Mouse (Mus musculus) lung, adult 2 months (tissue): ENCODE results near the gene Utrn. TPM values are rescaled to one million over a fixed set of nuclear protein-coding genes. Genes with fewer than 3 reads are reported as not detected.

Experiments
- DNase-seq: peaks from one replicate; pipeline ENCODE4 v3.0.0; 2022
- H3K4me1 ChIP-seq: fragments of 200-500 bp; 2 replicates; pipeline ENCODE4 v1.6.1; 2011; ENCODE audit warnings: low read length; ENCODE audit not compliant: control insufficient read depth, insufficient read depth
- H3K4me3 ChIP-seq: fragments of 200-500 bp; replicated peaks from 2 replicates; pipeline ENCODE3; 2011; ENCODE audit warnings: low read depth, mild to moderate bottlenecking, control low read depth, low read length; ENCODE audit errors: extremely low read depth
- CTCF ChIP-seq: fragments of 200-500 bp; IDR thresholded peaks from 2 replicates; pipeline ENCODE4 v1.5.1; 2011; ENCODE audit warnings: mild to moderate bottlenecking, low read length, control low read depth; ENCODE audit not compliant: insufficient read depth
- POLR2A ChIP-seq: fragments of 200-500 bp; IDR thresholded peaks from 2 replicates; pipeline ENCODE4 v1.6.1; 2011; ENCODE audit warnings: low read depth, mild to moderate bottlenecking, control low read depth, low read length, borderline replicate concordance; ENCODE audit errors: extremely low read depth
- WGBS: fragments of 180-500 bp; shearing (Covaris S2); methylation state at CpG from one replicate; pipeline ENCODE4 v1.1.7; 2018; 5-methylcytosine and 5-hydroxymethylcytosine counted together
- polyA plus RNA-seq: library from polyadenylated mRNA; depleted of rRNA; stranded (reverse); fragments of >200 nt; gene quantifications from 2 replicates; pipeline ENCODE4 v1.2.3, GENCODE M21; 2012

The Utrn gene
- polyA plus RNA-seq, 1 experiment: 59.1 TPM

DNA sequence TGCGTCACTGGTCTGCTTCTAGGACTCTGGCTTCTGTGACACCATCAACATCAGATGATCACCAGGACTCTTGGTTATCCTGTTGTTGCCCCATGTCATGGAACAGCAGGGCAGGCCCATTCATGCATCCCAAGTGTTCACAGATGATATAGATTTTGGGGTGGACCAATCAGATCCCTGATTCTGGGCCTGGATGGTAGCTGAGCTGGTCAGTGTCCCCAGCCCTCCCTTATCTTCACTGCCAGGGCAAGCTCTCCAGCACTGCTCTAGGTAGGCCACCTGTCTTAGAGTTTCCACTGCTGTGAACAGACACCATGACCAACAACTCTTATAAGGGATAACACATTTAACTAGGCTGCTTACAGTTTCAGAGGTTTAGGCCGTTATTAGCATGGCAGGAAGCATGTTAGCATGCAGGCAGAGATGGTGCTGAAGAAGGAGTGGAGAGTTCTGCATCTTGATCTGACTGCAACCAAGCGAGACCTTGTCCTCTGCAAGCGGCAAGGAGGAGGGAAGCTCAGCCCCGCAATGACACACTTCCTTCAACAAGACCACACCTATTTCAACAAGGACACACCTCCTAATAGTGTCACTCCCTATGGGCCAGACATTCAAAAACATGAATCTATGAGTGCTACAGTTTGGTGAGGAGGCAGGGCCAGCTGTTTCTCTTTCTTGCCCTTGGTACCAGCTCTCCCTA, 34.4 kb upstream of the Utrn start:
- no peak for DNase-seq
- TF ChIP-seq CTCF: no peak
- no peak for TF ChIP-seq POLR2A
- 75% methylated on average over 5 of the region's 5 CpGs for WGBS
- Histone ChIP-seq H3K4me3 (no peak overlapping the region), H3K4me1 (no peaks in the 10 kb centered on the region)

DNA sequence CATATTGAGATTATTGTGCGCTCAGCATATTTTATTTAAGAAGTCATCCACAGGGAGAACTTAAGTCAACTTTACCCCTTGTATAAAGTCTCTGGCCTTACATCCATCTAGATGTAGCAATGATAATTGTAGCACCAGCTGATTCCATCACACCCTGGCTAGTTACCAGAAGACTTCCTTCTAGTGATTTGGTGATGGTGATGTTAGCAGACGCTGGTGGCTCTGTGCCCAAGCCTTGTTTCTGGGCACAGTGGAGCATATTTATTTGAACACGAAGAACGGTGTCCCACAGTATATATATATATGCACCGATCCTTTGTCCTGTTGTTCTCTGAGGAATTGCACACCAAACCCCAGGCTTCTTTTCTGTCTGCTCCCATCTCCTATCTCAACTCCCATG, 30.7 kb upstream of the Utrn start:
- WGBS: 76% methylated on average over 5 of the region's 5 CpGs
- no peak for DNase-seq
- Histone ChIP-seq H3K4me1 (no peaks in the 10 kb centered on the region), H3K4me3 (no peak overlapping the region)
- TF ChIP-seq CTCF: no peak
- no peak for TF ChIP-seq POLR2A

DNA sequence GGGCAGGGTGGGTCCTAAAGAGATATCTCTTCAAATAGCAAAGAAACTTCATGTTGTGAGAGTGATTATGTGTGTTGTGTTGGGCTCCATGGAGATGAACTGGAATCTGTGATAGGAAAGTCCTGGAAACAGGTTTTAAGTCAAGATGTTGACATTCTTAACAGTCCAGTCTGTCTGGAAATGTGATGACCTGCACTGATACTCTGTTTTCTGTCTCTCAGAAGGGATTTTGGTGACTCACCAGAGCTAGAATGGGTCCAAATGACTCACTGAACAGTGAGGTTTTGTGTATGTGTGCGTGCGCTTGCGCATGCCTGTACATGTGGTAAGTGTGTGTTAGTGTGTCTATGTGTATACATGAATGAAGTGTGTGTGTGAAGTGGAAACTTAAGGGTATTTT, 24.2 kb upstream of the Utrn start:
- Histone ChIP-seq H3K4me3 (no peak overlapping the region), H3K4me1 (no peaks in the 10 kb centered on the region)
- no peak for DNase-seq
- WGBS: 93% methylated on average over 3 of the region's 3 CpGs
- TF ChIP-seq CTCF (no peak), POLR2A (no peak)

DNA sequence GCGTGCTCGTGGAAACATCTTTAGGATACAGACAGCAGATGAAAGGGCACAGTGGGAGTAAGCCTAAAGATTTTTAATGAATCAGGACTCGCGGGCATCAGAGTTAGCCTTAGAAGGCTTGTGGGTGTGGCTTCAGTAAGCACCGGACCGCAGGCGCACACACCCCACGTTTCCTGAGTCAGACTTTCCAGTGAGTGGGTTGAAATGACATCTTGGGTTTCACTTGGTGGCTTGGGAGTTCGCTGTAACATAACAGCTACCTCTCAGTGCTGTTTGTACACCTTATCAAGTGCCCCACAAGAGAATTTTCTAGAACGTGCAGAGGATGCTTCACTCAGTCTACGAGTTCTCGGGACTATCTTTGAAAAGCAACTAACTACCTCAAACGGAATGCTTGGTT, 19.2 kb upstream of the Utrn start:
- no peak for TF ChIP-seq POLR2A
- DNase-seq: no peak
- H3K4me1 ChIP-seq: no peaks in the 10 kb centered on the region; the same call in 1 of the 2 replicates
- 58% methylated on average over 13 of the region's 13 CpGs for WGBS
- no peak overlapping the region for H3K4me3 ChIP-seq

DNA sequence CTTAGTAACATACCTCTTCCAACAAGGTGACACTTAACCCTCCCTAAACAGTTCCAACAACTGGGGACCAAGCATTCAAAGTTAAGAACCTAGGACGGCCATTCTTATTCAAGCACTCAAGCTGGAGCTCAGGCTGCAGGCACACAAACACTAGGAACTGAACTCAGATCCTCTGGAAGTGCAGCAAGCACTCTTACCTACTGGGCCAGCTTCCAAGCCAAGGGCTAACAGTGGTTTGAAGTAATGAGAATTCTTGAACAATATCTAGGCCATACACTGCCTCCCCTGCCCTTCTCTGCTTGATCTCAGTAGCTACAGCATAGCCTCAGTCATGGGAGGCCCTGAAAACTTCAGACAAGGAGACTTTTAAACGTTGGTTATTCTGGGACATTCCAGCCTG, 18.6 kb upstream of the Utrn start:
- TF ChIP-seq CTCF (no peak), POLR2A (no peak)
- no peak overlapping the region for H3K4me3 ChIP-seq
- DNase-seq: no peak
- WGBS: 61% methylated on average over 2 of the region's 2 CpGs
- no peaks in the 10 kb centered on the region; the same call in 1 of the 2 replicates for H3K4me1 ChIP-seq

DNA sequence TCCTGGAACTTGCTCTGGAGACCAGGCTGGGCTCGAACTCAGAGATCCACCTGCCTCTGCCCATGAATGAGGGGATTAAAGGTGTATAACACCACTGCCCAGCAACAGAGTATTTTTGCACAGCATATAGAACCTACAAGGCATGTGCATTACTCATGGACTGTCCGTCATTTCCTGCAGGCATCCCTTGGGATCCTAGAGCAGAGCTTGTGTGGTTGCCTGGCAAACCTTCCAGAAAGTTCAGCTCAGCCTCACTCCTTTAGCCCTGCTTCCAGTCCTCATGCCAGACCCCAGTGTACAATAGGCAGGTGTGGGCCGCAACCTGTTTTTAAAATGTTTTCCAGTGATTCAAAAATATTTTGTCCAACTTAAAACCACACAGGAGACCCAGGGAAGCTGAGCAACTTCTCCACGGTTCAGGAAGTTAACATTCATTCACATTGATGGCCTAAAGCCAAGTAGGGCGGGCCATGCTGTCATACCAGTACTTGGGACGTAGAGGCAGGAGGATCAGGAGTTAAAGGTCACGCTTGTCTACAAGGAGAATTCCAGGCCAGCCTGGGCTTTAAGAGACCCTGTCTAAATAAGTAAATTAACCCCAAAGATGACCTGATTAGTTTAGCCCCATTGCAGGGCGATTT, 15.3 kb upstream of the Utrn start:
- H3K4me3 ChIP-seq: no peak overlapping the region
- no peak for TF ChIP-seq POLR2A
- no peak for TF ChIP-seq CTCF
- no peaks in the 10 kb centered on the region; the same call in 1 of the 2 replicates for H3K4me1 ChIP-seq
- WGBS: 46% methylated on average over 8 of the region's 8 CpGs
- no peak for DNase-seq

DNA sequence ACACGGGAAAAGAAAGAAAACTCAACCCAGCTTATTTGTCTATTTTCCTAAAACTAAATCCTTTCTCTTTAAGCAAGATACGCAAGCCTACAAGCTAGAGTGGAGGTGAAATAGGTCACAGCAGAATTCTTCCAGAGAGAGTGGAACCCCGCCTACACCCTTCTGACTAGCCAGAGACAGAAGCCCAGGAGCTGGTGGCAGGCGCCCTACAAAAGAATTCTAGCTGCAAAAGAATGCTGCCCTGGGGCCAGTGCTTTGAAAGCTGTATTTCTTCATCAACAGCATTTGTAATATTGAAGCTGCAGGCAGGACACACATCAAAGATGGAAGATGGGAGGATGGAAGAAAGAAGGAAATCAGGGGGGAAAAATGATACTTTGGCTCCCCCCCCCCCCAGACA, 12.7 kb upstream of the Utrn start:
- H3K4me1 ChIP-seq: no peaks in the 10 kb centered on the region; the same call in 1 of the 2 replicates
- TF ChIP-seq CTCF (no peak), POLR2A (no peak)
- H3K4me3 ChIP-seq: no peak overlapping the region
- WGBS: 85% methylated on average over 4 of the region's 4 CpGs
- no peak for DNase-seq

DNA sequence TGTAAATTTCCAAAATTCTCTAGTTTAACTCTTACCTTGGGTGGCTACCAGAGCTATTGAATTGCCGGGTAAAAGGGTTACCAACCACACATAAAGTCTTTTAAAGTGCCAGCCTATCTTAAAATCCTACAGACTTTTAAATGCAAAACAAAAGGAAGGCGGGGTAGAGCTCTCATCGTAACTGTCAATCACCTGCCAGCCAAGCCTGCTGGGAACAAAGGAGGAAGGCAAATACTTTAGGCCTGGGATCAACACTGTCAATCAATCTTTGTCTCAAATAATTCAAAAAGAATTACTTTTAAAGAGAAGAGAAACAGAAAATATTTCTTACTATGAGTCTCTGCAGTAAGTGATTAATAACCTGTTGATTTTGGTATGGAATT, 10.1 kb upstream of the Utrn start:
- WGBS: 65% methylated on average over 3 of the region's 3 CpGs
- TF ChIP-seq CTCF: no peak
- no peak for TF ChIP-seq POLR2A
- Histone ChIP-seq H3K4me3 (no peak overlapping the region), H3K4me1 (no peaks in the 10 kb centered on the region)
- no peak for DNase-seq

DNA sequence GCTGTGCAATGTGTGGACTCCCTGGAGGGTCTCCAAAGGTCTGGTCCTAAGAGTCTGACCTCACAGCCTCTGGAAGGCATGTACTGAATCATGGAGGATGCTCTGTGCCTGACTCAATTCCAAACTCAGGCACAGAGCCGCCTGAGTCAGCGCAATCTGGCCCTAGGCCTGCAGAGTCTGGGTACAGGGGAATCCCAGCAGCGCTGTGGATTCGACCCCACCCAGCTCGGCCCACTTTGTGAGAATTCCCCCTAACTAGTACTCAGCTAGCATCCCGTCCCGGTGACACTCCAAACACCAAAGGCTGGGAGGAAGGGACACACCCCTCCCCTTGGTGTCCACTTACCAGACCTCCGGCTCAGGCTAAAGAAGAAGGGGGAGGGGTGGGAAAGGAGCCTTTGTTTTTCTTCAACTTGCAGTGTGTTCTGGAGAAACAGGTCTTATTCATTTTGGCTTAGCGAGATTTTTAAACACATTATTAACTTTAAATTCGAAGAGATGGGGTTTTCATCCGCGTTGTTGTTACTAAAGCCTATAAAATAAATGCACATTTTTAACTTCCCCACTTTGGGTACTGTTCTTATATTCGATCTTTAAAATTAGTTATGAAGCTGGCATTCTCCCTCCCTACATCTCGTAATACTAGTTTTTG, 9.6 kb upstream of the Utrn start:
- WGBS: 33% methylated on average over 14 of the region's 14 CpGs
- no peak overlapping the region for H3K4me3 ChIP-seq
- no peaks in the 10 kb centered on the region for H3K4me1 ChIP-seq
- DNase-seq: no peak
- TF ChIP-seq POLR2A (no peak), CTCF (no peak)

DNA sequence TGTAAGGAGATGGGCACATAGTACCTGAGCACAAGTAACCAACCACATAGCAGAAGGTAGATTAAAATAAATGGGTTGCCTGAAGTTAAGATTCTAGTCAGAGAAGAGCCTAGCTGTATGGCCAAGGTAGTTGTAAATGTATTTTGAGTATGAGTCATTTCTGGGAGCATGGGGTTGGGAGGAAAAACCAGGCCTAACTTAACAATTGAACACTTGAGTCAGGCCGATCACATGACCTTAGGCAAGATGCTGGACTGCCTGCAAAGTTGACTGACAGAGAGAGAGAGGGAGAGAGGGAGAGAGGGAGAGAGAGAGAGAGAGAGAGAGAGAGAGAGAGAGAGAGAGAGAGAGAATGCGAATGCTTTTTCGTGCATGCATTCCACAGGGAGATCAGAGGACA, 7.3 kb upstream of the Utrn start:
- Histone ChIP-seq H3K4me3 (no peak overlapping the region), H3K4me1 (no peaks in the 10 kb centered on the region)
- DNase-seq: no peak
- TF ChIP-seq POLR2A (no peak), CTCF (no peak)
- 85% methylated on average over 3 of the region's 3 CpGs for WGBS
